Mouse (Mus musculus) MN1 (cell line): ENCODE data around the gene Arid3c.

Source experiments
- DNase-seq: peaks from one replicate; pipeline ENCODE4 v3.0.0-alpha.2; 2016; ENCODE audit warnings: low spot score

The Arid3c gene

DNA sequence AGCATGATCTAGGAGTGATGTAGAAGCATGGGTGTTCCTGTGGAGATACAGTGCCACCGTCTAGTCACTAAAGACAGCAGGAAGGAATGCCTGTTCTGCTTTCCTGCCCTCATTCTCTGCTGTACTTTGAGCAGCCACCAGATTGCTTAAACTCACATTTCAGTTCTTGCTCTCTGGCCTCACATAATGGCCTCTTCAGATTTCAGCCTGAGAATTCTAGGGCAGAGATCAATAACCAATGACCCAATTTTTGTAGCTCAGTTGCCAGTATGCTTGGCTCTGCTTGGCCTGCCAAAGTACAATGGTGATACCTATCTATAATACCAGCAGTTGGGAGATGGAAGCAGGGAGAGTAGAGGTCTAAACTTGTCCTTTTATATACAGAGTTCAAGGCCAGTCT is 14.1 kb upstream of the Arid3c start:
- DNase-seq, result no peak

DNA sequence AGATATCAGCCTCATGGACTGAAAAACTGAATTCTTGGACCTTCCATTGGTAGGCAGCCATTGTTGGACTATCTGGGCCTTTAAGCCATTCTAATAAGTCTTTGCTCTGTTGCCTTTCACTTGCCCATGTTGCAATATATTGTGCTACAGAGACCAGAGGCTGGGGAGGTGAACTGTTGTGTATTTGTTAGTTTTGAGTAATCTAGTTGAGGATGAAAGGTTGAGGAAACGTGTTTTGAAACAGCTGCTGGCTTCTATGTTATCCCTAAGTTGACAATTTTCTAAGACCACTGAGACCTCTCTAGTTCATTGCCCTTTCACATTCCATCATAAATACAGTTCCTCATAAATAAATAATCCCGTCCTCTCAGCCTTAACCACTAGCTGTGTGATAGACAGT is 13.2 kb upstream of the Arid3c start:
- no peak for DNase-seq

DNA sequence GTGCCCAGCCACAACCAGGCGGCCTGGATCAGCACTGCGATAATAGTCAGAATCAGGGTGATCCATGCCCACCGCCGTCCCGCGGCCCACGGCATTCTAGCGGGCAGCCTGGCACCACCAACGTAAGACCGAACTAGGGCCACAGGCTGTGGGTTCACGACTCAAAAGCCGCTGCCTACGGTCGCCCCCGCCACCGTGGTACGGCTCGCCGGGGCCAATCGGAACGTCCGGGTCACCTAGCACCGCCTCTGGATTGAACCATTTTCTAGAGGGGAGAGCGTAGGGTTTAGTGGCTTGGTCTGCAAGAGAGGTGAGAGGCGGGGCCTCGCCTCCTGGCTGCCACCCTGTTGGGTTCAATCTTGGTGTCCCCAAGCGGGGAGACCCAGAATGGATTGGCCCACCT is 10.2 kb upstream of the Arid3c start:
- DNase-seq, result peak; percentile 95

DNA sequence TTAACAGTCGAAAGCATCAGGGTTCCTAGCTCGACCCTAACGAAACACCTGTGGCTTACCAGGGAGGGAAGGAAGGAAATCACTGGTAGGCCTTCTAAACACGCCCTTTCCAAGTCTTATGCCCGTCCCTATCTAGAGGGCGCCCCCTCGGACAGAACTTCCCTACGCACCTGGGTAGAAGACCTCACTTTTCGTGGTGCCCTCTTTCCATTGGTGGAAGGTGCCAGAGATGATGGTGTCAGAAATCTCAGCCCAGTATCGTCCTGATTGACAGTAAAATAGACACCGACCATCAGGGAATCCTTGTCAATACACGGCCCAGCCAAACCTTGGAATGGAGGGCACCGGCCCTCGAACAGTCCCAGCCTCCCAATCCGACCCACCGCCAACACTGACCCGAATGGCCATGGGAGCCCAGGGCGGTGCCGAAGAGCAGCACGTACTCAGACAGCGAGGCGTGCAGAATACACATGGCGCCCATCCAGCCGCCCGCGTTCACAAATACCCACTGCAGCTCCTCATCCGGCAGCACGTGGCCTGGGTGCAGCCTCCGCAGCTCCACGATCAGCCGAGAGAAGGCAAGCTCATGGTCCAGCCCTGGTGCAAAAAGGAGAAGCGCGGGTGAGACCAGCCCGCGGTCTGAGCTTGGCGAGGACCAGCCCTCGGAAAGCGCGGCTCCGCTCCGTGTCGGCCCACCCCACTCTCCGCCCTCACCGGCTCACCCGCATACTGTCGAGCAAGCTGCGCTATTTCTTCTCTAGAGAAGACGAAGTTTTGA is 9.6 kb upstream of the Arid3c start:
- DNase-seq, result peak; percentile 59

DNA sequence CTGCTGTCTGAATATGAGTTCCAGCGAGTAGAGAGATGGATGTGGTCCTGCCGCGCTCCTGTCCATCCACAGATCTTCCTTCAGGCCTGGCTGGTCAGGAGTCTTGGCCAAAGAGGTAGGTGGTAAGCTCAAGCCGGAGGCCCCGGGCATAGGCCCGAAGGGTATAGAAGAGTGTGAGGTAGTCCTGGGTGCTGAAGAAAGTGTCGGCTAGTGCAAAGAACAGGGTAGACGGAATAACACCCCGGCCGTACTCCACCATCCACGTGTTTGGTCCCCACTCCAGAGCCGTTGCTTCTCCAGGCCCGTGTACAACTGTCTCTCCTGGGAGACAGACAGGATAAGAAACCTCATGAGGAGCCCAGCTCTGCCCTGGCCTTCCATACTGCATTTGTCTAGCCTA is 8.3 kb upstream of the Arid3c start:
- DNase-seq, result no peak

DNA sequence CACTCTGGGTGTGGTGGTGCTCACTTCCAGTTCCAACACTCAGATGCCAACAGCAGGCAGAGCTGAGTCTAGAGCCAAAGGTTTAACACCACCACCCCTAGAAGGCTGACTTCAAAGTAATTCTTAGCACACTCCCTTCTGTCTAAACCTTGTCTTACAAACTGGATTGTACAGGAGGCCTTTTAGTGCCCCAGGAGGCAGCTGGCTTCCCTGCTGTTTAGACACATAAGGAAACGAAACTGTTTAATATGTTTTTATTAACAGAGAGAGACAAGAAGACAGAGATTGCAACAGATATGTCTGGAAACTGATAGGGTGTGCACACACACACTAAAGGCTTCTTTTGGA is 7.3 kb upstream of the Arid3c start:
- DNase-seq, result no peak

DNA sequence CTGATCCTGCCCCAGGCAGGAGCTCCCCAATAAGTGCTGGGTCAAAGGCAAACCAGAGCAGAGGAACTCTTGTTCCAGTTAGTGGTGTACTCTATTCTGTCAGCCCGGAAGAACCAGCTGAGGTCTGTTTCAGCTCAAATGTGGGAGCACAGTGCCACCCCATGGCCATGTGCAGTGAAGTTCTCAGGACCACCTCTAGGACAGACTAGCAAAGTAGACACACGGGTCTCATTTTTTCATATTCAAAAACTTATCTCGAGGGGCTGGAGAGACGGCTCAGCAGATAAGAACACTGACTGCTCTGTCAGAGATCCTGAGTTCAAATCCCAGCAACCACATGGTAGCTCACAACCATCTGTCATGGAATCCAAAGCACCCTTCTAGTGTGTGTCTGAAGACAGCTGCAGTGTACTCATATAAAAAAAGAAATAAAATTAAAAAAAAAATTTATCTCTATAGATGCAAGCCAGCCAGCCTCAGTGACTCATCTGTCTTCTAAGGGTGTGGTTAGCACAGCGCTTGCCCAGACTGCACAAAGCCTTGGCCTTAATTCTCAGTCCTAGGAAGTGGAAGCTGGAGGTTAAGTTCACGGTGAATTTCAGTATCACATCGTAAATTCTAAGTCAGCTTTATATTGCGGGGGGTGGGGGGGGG is 6.8 kb upstream of the Arid3c start:
- peak; percentile 78 for DNase-seq

DNA sequence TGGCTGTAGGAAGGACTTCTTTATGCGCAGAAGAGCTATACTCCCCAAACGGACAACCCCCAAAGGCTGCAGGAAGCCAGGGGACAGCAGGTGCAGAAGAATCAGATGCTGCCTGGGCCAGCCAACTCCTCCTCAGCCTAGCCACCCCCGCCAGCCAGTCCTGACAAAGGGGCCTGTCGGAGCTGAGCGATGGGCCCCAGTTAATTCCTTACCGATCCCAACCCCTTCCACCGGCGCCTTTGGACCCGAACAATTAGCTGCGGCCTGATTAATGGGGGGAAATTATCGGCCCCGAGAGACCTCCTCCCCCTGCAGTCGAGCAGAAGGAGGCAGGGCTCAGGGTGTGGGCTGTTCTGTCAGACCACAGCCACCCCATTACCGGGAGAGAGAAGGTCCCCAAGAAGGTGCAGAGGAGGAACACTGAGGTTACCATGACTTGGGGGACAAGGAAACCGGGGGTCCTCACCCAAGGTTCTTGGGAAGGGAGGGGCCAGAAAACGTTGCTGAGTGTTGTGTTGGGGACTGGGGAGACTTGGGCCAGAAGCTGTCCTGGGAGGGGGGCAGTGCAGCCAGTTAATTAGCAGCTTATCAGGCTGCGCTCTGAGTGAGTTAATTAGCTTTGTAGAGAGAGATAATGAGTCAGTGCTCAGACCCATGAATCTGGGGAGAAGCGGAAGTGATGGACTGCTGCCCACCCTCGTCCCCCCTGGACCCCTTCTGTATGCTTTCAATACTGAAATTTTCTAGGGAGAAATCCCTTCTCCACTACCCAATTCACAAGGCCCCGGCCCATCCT is 3.9 kb downstream of the Arid3c start:
- no peak for DNase-seq

DNA sequence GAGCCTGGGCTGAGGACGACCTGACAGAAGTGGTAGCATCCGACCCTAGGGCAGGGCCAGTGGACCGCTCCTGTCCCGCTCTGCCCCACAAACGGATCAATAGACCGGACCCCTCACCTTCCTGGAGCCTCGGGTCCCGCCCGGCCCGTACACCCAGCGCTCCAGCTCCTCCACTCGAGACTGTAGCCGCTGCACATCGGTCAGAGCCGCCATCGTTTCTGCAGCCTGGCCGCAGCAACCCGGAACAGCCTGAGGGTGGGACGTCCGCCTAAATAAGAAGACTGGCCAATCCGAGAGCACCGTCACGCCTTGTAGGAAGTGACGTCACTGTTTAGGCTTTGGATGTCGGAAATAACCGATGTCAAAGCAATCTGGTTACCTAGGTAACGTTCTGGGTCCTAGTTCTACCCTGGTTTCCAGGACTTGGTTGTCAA is 8.0 kb downstream of the Arid3c start, which contains the start of gene Dctn3:
TSS of gene Dctn3 (minus strand) at position 253 of the 434 bp plus-strand sequence.
- DNase-seq, result peak; percentile 95

DNA sequence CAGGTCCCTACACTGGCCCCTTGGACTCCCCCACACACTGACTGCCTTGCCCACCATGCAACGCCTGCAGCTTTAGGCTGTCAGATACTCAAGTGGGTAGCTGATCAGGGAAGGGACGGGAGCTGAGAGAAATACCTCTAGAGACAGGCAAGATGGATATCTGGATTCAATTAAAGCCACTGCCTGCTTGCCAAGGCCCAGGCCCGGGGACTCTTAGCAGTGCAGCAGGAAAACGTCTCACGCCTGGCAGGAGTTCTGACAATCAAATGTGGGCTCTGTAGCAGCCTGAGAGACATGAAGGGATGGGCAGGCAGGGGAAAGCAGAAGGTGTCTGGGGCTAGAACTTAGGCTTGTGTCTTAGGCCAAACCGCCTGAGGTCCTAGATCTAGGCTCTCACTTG is 14.1 kb downstream of the Arid3c start:
- peak; percentile 79 for DNase-seq

DNA sequence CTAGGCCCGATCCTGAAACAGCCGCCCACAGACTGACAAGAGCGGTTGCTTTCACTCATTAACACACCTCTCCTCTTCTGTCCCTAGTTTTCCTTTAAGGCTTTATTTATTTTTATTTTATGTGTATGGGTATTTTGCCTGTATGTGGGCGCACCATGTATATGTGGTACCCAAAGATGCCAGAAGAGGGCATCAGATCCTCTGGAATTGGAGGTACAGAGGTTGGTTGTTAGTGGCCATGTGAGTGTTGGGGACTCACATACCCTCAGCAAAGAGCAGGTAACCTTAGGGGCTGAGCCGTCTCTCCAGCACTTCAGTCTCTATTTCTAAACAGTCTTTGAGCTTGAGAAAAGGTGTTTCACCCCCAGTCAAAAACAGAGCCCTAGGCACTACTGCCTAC is 15.3 kb downstream of the Arid3c start:
- peak; percentile 33 for DNase-seq

DNA sequence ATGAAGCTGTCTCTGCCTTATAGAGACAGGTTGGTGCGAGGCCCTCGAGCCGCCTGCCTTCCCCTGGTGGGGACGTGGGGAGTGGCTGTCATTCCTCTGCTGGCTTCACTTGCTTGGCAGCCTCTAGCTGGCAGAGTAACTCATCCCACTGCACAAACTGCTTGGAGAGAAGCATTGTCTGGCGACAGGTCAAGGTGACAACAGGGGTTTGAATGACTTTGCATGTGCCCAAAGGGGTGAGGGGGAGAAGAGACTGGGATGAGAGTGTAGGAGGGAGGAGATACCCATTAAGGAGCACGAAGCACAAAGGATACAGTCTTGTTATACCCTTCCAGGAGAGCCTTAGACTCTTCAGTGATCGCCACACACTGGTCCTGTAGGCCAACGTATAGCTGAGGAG is 15.9 kb downstream of the Arid3c start:
- DNase-seq, result no peak

DNA sequence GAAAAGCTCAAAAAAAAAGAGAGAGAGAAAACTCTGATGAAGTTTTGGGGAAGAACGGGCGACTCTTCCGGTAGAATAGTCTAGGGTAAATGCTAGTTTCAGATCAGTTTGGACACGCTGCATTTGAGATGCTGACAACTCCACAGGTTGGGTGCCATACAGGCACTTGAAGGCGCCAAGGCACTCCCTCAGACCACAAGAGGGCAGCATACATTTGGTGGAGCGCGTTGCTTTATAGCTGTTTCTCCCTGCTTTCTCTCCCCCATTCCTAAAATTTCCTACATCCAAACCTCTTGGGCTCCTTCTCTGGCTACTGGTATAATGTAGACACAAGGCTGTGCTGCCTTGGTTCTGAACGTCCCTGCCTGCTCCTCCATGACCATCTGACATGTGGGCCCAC is 16.7 kb downstream of the Arid3c start:
- DNase-seq, result peak; percentile 71

DNA sequence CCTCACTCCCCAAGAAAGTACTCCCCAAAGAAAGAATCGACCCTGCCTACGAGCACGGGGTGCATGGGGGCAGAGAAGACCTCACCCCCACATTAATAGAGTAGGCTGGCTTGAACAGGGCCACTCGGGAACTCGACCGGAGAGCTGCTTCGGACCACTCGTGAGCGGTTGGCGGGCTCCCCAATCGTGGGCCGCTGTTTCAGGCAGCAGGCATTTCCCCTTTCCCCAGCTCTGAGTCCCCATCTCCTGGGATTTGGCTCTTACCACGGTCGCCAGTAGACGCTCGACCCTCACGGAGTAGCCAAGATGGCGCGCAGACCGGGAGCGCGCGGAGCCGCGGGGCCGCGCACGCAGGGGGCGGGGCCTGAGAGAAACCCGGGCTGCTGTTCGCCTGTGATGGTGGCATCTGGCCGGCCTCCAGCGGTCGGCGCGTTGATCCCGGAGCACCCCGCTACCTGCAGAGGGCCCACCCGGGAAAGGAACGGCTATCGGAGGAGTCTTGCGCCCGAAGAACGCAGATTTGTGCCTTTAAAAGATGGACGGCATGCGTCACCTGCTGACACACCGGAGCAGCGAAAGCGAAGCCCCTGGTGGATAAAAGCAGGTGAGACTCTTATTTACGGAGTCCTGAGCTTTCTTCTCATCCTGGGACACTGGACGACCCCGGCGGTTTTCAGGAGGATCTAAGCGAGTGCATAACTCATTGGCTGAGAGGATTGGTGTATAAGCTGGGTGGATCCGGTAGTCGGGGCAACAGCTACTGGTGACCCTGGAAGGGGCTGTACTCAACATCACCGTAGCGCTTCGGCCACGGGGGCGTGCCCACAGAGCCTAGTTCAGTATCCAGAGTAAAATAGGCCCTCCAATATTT is 17.5 kb downstream of the Arid3c start, which contains the start of gene Rpp25l:
TSS of gene Rpp25l (minus strand) at position 338 of the 871 bp plus-strand sequence.
- DNase-seq, result peak; percentile 75

DNA sequence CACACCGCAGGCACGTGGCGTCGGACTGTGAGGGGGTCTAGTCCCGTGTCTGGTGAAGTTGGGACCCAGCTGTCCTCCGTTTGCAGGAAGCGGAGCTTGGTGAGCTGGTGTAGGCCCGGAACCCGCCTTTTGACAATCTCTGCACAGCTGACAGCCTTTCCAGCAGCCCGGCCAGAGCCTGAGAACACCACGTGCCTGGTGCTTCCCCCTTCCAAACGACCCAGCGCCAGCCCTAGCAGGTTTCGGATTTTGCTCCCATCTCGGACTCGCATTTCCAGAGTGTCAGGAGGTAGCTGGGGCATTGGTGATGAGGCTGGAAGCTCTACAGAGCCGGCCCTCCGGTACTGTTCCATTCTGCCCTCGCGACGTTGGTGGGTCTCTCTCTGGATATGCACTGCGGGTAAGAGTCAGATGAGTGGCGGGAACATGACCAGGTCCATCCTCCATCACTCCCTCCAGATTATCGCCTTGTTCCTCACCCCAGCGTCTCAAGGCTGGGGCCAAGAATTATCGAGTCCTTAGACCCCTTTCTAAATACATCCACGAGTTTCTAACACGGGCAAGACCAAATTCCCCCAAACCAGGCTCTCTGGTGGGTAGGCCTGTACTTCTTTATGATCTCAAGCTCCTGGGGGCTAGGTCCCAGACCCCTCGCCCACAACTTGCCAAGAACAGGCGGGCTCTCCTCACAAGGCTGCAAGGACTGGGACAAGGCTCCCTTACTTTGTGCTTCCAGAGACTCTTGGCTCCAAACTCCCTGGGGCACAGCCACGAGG is 18.3 kb downstream of the Arid3c start:
- no peak for DNase-seq

DNA sequence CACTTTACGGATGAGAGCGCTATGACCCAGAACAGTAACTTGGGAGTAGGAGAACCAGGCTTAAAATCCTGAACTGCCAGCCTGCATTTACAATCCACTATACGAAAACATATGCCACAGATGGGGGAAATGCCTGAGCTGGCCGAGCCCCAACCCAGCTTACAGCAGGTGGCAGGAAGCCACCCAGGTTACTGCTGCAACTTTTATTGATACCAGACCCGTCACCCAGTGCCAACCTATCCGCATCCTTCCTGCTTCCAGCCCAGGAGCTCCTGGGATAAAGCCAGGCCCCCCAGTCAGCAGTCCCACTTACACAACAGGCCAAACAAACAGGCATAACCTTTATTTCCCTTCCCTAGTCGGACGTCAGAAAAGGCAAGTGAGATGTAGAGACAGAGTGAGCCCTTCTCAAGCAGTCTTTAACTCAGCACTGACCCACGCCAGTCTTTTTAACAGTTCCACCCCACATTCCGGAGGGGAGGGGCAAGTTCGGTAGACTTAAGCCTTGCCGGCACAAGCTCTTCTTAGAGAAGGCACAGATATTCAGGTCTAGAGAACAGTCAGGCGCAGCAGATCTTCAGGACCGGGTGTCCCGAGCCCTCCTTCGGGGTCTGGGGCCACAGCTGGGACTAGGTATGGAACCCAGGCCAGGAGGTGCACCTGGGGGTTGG is 19.1 kb downstream of the Arid3c start:
- DNase-seq, result no peak

DNA sequence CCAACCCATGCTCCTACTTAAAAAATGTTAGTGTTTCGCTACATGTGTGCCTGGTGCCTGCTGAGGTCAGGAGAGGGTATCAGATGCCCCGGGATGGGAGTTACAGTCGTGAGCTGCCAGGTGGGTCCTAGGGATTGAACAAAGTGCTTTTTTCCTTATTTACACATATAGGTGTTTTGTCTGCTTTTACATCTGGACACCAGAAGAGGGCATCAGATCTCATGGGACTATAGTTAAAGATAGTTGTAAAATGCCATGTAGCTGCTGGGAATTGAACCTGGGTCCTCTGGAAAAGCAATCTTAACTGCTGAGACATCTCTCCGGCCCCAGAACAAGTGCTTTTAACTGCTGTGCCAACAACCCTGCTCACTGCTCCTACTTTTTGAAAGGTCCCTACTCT is 20.7 kb downstream of the Arid3c start:
- no peak for DNase-seq

DNA sequence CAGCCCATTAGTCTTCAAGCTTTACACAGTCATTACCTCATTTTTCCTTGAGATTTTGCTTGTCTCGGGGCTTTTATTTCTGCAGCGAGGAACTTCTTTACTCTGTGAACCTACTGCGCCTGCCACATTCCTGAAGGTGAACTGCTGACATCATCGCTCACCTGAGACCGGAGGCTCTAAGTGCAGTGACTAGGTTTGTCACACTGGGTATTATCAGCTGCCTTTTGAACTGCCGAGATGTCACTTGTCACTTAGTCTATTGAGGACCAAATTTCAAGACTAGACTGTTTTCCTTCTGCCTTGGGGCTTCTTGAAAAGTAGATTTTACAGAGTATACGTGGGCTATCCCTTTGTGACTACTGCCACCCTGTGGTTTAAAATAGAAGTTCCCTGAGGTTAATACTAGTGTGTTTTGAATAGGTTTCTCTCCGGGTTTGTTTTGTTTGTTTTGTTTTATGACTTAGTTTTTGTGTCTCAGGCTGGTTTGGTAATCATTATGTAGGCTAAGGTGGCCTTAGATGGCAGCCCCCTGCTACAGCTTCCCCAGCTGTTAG is 22.7 kb downstream of the Arid3c start:
- peak; percentile 78 for DNase-seq

DNA sequence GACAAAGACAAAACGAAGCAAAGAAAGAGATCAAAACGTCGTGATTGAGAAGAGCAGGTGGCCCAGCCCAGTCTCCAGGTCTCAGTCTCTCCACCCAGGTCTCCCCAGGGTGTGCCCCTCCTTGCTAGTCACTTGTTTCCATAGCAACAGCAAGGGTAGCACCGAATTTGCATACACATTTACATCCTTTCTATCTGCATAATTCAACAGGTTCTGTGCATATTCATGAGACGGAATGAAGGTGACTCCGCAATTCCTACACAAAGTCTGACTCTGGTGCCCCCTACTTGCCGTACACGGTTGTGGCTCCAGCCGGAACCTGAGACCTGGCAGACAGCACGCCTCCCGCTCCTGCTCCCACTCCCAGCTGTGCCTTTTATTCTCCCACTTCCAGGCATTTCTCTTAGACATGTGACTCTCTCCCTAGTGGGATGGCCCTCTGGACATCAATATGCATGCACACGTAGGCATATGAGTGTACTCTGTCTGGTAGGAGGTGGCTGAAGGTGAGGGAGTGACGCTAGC is 23.9 kb downstream of the Arid3c start:
- DNase-seq, result peak; percentile 87
